Mouse (Mus musculus) olfactory bulb, adult 2 months (tissue): ENCODE data around the gene Pitx2.

Source experiments
- CTCF ChIP-seq: fragments of 200-500 bp; IDR thresholded peaks from 2 replicates; pipeline ENCODE4 v1.5.1; 2012; ENCODE audit warnings: low read depth, mild to moderate bottlenecking, low read length, moderate library complexity; ENCODE audit not compliant: insufficient read depth
- POLR2A ChIP-seq: fragments of 200-500 bp; IDR thresholded peaks from 2 replicates; pipeline ENCODE4 v1.6.1; 2012; ENCODE audit warnings: mild to moderate bottlenecking, low read depth, low read length, moderate library complexity; ENCODE audit not compliant: insufficient read depth

- TF ChIP-seq CTCF (no peak), POLR2A (no peak)
Observed at GRCm38 (mm10) chr3:129222448-129223290, 23.0 kb downstream of the Pitx2 start.
